Mouse (Mus musculus): ENCODE results near the gene Tubb3. TPM values are rescaled to one million over a fixed set of nuclear protein-coding genes. Genes with fewer than 3 reads are reported as not detected.

Tubb3 gene
- total RNA-seq, 2 experiments from 2014 or later: 0.19 to 1.3 TPM

DNA sequence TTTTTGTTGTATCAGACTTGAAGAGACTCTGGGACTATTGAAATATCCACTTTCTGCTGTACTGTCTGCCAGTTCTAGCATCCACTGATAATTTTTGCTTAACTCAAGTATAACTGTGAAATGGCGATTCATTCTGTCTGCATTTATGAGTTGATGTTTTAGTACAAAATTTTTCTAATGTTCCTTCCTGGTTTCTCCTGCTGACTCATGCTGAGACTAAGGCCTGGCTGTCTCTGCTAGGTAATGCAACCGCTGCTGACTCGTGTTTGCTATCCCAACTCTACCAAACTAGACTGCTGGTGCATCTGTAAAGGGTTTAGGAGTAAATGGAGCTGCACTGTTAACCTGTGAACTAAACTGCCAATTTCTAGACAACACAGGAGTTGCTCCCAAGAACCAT lies 56.3 kb downstream of the Tubb3 start:
- no peak for ATAC-seq (replicated peaks; ENCODE audit: low FRiP score, low TSS enrichment, poor library complexity, severe bottlenecking)

Other genes with a start within 250 kb of the Tubb3 start
- gene Dpep1, start 225.2 kb upstream of the Tubb3 start, total RNA-seq (2014; fragmentation: Nextera tagmentation): not detected in 2 replicates
- not detected in 2 replicates for gene Dpep1, start 225.2 kb upstream of the Tubb3 start, total RNA-seq (2017)
- gene Chmp1a, start 198.7 kb upstream of the Tubb3 start, total RNA-seq (2014; fragmentation: Nextera tagmentation): 44.4 and 57.1 TPM in 2 replicates
- 25.8 and 34.0 TPM in 2 replicates for gene Chmp1a, start 198.7 kb upstream of the Tubb3 start, total RNA-seq (2017)
- gene Spata33, start 198.6 kb upstream of the Tubb3 start, total RNA-seq (2014; fragmentation: Nextera tagmentation): 0.59 and 1.8 TPM in 2 replicates
- 0.66 and 1.1 TPM in 2 replicates for gene Spata33, start 198.6 kb upstream of the Tubb3 start, total RNA-seq (2017)
- gene Cdk10, start 186.6 kb upstream of the Tubb3 start, total RNA-seq (2014; fragmentation: Nextera tagmentation): 45.0 and 57.8 TPM in 2 replicates
- 33.7 and 35.4 TPM in 2 replicates for gene Cdk10, start 186.6 kb upstream of the Tubb3 start, total RNA-seq (2017)
- gene Spata2l, start 175.2 kb upstream of the Tubb3 start, total RNA-seq (2014; fragmentation: Nextera tagmentation): 1.8 and 1.9 TPM in 2 replicates
- 0.27 TPM in 1 of 2 replicates, not detected in the other for gene Spata2l, start 175.2 kb upstream of the Tubb3 start, total RNA-seq (2017)
- 8.3 and 16.8 TPM in 2 replicates for gene Zfp276, start 157.2 kb upstream of the Tubb3 start, total RNA-seq (2014; fragmentation: Nextera tagmentation)
- gene Zfp276, start 157.2 kb upstream of the Tubb3 start, total RNA-seq (2017): 5.7 and 8.2 TPM in 2 replicates
- gene Vps9d1, start 157.1 kb upstream of the Tubb3 start, total RNA-seq (2014; fragmentation: Nextera tagmentation): 12.1 and 17.5 TPM in 2 replicates
- gene Vps9d1, start 157.1 kb upstream of the Tubb3 start, total RNA-seq (2017): 4.6 and 6.1 TPM in 2 replicates
- gene Fanca, start 92.8 kb upstream of the Tubb3 start, total RNA-seq (2014; fragmentation: Nextera tagmentation): 88.7 and 92.5 TPM in 2 replicates
- 48.6 and 64.9 TPM in 2 replicates for gene Fanca, start 92.8 kb upstream of the Tubb3 start, total RNA-seq (2017)
- gene Spire2, start 78.7 kb upstream of the Tubb3 start, total RNA-seq (2014; fragmentation: Nextera tagmentation): 4.3 and 5.9 TPM in 2 replicates
- gene Spire2, start 78.7 kb upstream of the Tubb3 start, total RNA-seq (2017): 5.3 and 7.0 TPM in 2 replicates
- gene Tcf25, start 37.7 kb upstream of the Tubb3 start, total RNA-seq (2014; fragmentation: Nextera tagmentation): 140 and 145 TPM in 2 replicates
- gene Tcf25, start 37.7 kb upstream of the Tubb3 start, total RNA-seq (2017): 104 and 227 TPM in 2 replicates
- 0.92 and 1.7 TPM in 2 replicates for gene Mc1r, start 4.3 kb upstream of the Tubb3 start, total RNA-seq (2014; fragmentation: Nextera tagmentation)
- gene Mc1r, start 4.3 kb upstream of the Tubb3 start, total RNA-seq (2017): 0.91 TPM in 1 of 2 replicates, not detected in the other
- gene Def8, start 12.1 kb downstream of the Tubb3 start, total RNA-seq (2014; fragmentation: Nextera tagmentation): 60.6 and 61.1 TPM in 2 replicates
- gene Def8, start 12.1 kb downstream of the Tubb3 start, total RNA-seq (2017): 33.5 and 45.9 TPM in 2 replicates
- gene Afg3l1, start 66.5 kb downstream of the Tubb3 start, total RNA-seq (2014; fragmentation: Nextera tagmentation): 36.2 and 42.0 TPM in 2 replicates
- 19.7 and 20.7 TPM in 2 replicates for gene Afg3l1, start 66.5 kb downstream of the Tubb3 start, total RNA-seq (2017)
- gene Dbndd1, start 104.0 kb downstream of the Tubb3 start, total RNA-seq (2014; fragmentation: Nextera tagmentation): not detected in 2 replicates
- not detected in 2 replicates for gene Dbndd1, start 104.0 kb downstream of the Tubb3 start, total RNA-seq (2017)
- 1.5 and 4.5 TPM in 2 replicates for gene Gas8, start 107.4 kb downstream of the Tubb3 start, total RNA-seq (2014; fragmentation: Nextera tagmentation)
- gene Gas8, start 107.4 kb downstream of the Tubb3 start, total RNA-seq (2017): 8.6 and 10.8 TPM in 2 replicates
- 0.25 TPM in 1 of 2 replicates, not detected in the other for gene Rhou, start 242.5 kb downstream of the Tubb3 start, total RNA-seq (2014; fragmentation: Nextera tagmentation)
- gene Rhou, start 242.5 kb downstream of the Tubb3 start, total RNA-seq (2017): 0.05 TPM in 1 of 2 replicates, not detected in the other

Measured in megakaryocyte-erythroid progenitor cell, adult 5-6 weeks (primary cell).